Mouse (Mus musculus): ENCODE measurements around the gene Wdfy4. TPM values are rescaled to one million over a fixed set of nuclear protein-coding genes. Genes with fewer than 3 reads are reported as not detected.

The Wdfy4 gene
- polyA plus RNA-seq, 1 experiment = 0.86 TPM

DNA sequence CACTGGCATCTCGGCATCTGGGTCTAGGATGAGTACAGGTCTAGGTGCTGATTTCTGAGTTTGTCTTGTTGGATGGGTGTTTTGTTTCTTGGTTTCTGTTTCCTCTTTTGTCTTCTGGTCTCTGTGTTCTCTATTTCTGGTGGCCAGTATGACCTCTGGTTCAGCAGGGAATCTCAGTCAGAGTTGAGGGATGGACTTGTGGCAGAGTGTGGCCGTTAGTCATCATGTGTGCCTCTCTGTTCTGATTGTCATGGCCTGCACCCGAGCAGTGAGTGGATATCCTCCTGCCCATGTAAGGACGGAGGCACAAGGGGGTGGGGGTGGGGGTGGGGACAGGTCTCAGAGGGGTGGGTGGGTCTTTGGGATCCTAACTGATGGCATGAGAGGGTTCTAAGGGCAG, 16.9 kb upstream of the Wdfy4 start:
- no peak for TF ChIP-seq CTCF (IDR thresholded peaks at IDR 0.05; ENCODE audit: extremely low read depth, insufficient read depth, low read length)
- no peak for TF ChIP-seq POLR2A (IDR thresholded peaks at IDR 0.05; ENCODE audit: extremely low read depth, insufficient read depth, low read length)
- H3K4me3 ChIP-seq (ENCODE audit: insufficient read depth, low read length) = no peak overlapping the region

DNA sequence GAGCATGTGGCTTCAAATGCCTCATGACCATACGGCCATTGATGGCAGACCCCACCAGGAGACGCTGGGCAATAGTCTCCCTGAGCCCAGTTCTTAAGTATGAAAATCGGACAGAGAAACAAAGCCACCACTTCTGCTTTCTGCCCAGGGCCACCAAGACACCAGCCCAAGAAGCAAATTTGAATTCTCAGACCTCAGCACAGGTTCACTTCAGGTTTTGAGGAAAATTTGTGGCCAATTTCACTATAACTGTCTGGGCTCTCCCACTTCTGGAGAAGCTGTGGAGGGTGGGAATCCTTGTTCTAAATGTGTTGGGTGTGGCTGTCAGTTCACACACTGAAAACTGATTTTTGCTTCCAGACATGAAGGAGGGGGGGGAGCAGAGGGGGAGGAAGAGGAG, 8.9 kb upstream of the Wdfy4 start:
- Histone ChIP-seq H3K4me3 (ENCODE audit: insufficient read depth, low read length) (no peak overlapping the region), H3K4me1 (ENCODE audit: control insufficient read depth, insufficient read depth, low read length) (no peaks in the 10 kb centered on the region)
- TF ChIP-seq CTCF (IDR thresholded peaks at IDR 0.05; ENCODE audit: extremely low read depth, insufficient read depth, low read length) (no peak), POLR2A (IDR thresholded peaks at IDR 0.05; ENCODE audit: extremely low read depth, insufficient read depth, low read length) (no peak)

More for the DNA sequence above, 16.9 kb upstream of the Wdfy4 start:
- H3K27ac ChIP-seq (ENCODE audit: insufficient read depth, low read length) = no peak overlapping the region
- H3K4me1 ChIP-seq (ENCODE audit: control insufficient read depth, insufficient read depth, low read length) = no peaks in the 10 kb centered on the region

DNA sequence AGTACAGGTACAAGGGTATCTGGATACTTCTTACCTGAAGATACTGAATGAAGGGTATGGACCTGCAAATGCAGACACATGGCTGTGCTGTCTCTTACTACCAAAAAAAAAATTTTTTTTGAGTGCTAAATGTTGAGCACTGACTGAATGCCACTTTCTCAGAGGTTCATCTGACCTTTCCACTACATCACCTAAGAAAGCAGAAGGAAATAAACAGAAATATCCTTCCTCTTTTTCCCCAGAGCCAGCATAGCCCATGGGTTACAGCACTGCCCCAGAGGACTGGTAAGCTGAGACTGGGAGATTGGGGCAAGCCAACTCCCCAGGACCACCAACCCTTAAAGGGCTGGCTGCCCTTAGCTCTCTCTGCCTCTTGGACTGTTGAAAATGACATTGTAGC, 8.5 kb upstream of the Wdfy4 start:
- no peak overlapping the region for H3K27ac ChIP-seq (ENCODE audit: insufficient read depth, low read length)
- H3K4me1 ChIP-seq (ENCODE audit: control insufficient read depth, insufficient read depth, low read length) = no peaks in the 10 kb centered on the region
- TF ChIP-seq POLR2A (IDR thresholded peaks at IDR 0.05; ENCODE audit: extremely low read depth, insufficient read depth, low read length) (no peak), CTCF (IDR thresholded peaks at IDR 0.05; ENCODE audit: extremely low read depth, insufficient read depth, low read length) (no peak)
- H3K4me3 ChIP-seq (ENCODE audit: insufficient read depth, low read length) = no peak overlapping the region

More for the DNA sequence above, 8.9 kb upstream of the Wdfy4 start:
- H3K27ac ChIP-seq (ENCODE audit: insufficient read depth, low read length) = no peak overlapping the region

DNA sequence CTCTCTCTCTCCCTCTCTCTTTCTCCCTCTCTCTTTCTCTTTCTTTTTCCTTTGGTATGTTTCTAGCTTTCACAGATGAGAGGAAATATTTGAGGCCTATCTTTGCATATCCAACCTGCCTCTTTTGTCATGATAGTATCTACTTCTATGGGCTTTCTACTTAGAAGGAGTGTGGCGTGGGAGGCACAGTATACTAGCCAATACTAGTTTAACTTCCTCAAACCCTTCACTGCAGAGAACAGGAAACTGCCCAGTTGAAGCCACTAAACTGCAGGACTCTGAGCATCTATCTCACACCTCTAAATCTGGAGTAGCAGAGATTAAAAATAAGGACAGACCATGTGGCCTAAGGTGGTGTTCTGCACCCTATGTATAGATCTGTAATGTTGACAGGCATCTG, 5.3 kb upstream of the Wdfy4 start:
- TF ChIP-seq POLR2A (IDR thresholded peaks at IDR 0.05; ENCODE audit: extremely low read depth, insufficient read depth, low read length) (no peak), CTCF (IDR thresholded peaks at IDR 0.05; ENCODE audit: extremely low read depth, insufficient read depth, low read length) (no peak)
- H3K4me3 ChIP-seq (ENCODE audit: insufficient read depth, low read length) = no peak overlapping the region
- no peaks in the 10 kb centered on the region for H3K4me1 ChIP-seq (ENCODE audit: control insufficient read depth, insufficient read depth, low read length)
- H3K27ac ChIP-seq (ENCODE audit: insufficient read depth, low read length) = no peak overlapping the region

DNA sequence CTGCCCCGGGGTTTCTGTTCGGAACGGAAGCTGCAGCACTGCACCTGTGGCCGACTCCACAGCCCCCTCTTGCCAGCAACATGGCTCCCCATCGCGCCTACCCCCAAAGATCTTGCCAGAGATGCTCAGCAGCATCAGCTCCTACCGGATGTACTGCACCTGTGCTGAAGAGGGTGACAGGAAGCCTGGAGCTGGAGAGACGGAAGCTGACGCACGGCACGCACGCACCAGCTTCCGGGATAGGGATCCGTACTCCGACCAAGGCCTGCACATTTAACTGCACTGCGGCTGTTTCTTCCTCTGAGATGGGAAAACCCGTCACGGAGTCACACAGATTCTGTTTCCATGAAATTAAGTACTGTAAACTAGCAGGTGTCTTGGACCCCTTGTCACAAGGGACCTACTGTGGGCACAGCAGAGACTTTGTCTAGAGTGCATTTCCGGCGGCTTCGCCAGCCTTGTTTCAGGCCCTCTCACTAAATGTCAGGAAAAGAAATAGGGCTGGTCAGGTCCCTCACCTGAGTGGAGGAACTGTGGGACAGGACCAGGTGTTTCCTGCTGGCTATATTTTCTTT, 4.6 kb upstream of the Wdfy4 start:
- no peak for TF ChIP-seq POLR2A (IDR thresholded peaks at IDR 0.05; ENCODE audit: extremely low read depth, insufficient read depth, low read length)
- no peak for TF ChIP-seq CTCF (IDR thresholded peaks at IDR 0.05; ENCODE audit: extremely low read depth, insufficient read depth, low read length)
- Histone ChIP-seq H3K27ac (ENCODE audit: insufficient read depth, low read length) (no peak overlapping the region), H3K4me1 (ENCODE audit: control insufficient read depth, insufficient read depth, low read length) (no peaks in the 10 kb centered on the region), H3K4me3 (ENCODE audit: insufficient read depth, low read length) (no peak overlapping the region)

DNA sequence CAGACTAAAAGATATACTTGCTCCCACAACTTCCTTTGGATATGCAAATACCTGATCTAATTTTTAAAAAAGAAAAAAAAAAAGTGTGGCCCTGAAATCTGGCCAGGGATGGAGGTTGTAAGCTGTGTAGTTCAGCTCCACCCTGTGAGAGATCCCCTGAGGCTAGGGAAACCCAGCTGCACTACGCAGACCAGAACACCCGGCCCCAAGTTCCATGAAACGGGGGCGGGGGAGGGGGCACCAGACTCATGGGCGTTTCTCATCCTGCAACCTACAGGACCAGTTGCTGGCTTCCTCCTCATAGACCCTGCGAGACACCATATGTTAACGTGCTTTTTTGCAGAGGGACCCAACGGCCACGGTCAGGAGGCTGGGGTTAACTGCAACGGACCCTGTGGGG, 3.9 kb upstream of the Wdfy4 start:
- TF ChIP-seq POLR2A (IDR thresholded peaks at IDR 0.05; ENCODE audit: extremely low read depth, insufficient read depth, low read length) (no peak), CTCF (IDR thresholded peaks at IDR 0.05; ENCODE audit: extremely low read depth, insufficient read depth, low read length) (no peak)
- Histone ChIP-seq H3K4me3 (ENCODE audit: insufficient read depth, low read length) (no peak overlapping the region), H3K4me1 (ENCODE audit: control insufficient read depth, insufficient read depth, low read length) (no peaks in the 10 kb centered on the region), H3K27ac (ENCODE audit: insufficient read depth, low read length) (no peak overlapping the region)

DNA sequence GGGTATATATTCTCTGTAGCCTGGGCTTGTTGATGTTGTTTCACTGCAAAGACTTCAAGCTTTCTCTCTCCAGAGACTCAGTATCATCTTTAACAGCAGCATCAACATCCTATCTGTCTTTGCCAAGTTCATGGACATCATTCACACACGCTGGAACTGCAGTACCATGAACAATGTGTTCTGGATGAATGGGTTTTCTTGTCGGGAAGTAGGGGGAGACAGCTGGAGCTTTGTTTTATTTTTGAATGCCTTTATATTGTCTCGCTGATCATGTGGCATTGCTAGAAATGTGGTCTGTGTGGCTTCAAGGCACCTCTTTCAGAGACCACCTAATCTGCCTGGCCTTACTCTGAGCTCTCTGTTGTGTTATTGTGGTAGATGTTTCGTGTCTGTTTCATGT, 1.9 kb upstream of the Wdfy4 start:
- TF ChIP-seq POLR2A (IDR thresholded peaks at IDR 0.05; ENCODE audit: extremely low read depth, insufficient read depth, low read length) (no peak), CTCF (IDR thresholded peaks at IDR 0.05; ENCODE audit: extremely low read depth, insufficient read depth, low read length) (no peak)
- no peak overlapping the region for H3K27ac ChIP-seq (ENCODE audit: insufficient read depth, low read length)

DNA sequence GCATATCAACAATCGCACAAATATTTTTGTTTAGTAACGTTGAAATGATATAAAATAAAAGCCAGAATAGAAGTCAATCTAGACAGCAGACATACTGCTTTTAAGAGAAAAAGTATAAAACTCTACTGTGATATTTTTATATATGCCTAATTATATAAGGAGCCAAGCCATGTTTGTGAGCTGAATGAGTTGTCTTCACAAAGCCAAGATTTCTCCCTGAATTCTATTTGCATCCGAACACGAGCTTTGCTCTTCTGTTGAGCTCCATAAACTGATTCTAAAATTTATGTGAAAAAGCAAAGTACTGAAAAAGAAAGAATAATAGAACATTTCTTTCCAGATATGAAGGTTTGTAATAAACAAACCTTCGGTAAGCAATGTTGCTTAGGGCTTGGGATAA, 5.2 kb downstream of the Wdfy4 start:
- Histone ChIP-seq H3K4me1 (ENCODE audit: control insufficient read depth, insufficient read depth, low read length) (no peaks in the 10 kb centered on the region), H3K27ac (ENCODE audit: insufficient read depth, low read length) (peak overlapping the region; percentile 71; the same call in 1 of the 2 replicates), H3K4me3 (ENCODE audit: insufficient read depth, low read length) (no peak overlapping the region)
- TF ChIP-seq POLR2A (IDR thresholded peaks at IDR 0.05; ENCODE audit: extremely low read depth, insufficient read depth, low read length) = no peak
- TF ChIP-seq CTCF (IDR thresholded peaks at IDR 0.05; ENCODE audit: extremely low read depth, insufficient read depth, low read length) = no peak

More for the DNA sequence above, 1.9 kb upstream of the Wdfy4 start:
- H3K4me1 ChIP-seq (ENCODE audit: control insufficient read depth, insufficient read depth, low read length) = no peaks in the 10 kb centered on the region
- H3K4me3 ChIP-seq (ENCODE audit: insufficient read depth, low read length) = no peak overlapping the region

DNA sequence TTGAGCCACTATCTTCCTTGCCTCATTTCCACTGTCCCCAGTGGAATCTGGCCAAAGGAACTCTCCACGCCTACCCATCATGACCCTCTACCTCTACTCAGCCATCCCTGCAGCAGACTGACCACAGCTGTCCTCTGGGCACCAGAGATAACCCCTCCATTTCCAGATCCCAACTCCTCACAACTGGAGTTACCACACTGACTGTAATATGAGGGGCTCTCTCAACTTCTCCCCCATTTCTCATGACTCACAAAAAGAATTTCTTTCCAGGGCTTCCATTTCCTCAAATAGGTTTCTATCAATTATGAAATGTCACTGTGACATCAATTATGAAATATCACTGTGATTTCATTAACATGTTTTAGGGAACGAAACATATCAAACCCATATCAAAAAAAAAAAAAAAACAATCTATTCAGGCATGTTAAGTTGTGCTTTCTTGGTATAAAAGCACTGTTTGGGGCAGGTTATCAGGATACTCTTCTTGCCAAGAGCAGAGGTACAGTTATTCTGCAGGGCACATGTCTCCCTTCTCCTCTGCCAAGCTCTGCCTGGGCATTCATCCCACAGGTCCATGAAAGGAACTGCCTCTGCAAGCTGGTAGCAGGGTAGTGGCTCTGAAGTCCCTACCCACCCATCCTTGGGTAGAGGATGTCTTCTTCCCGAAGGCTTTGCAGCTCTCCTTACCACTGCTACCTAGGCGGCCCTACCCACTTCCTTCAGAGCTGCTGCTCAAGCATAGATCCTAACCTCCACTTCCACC, 10.1 kb downstream of the Wdfy4 start:
- H3K4me1 ChIP-seq (ENCODE audit: control insufficient read depth, insufficient read depth, low read length) = no peaks in the 10 kb centered on the region
- no peak overlapping the region for H3K4me3 ChIP-seq (ENCODE audit: insufficient read depth, low read length)
- H3K27ac ChIP-seq (ENCODE audit: insufficient read depth, low read length) = no peak overlapping the region
- TF ChIP-seq CTCF (IDR thresholded peaks at IDR 0.05; ENCODE audit: extremely low read depth, insufficient read depth, low read length) = no peak
- TF ChIP-seq POLR2A (IDR thresholded peaks at IDR 0.05; ENCODE audit: extremely low read depth, insufficient read depth, low read length) = no peak

DNA sequence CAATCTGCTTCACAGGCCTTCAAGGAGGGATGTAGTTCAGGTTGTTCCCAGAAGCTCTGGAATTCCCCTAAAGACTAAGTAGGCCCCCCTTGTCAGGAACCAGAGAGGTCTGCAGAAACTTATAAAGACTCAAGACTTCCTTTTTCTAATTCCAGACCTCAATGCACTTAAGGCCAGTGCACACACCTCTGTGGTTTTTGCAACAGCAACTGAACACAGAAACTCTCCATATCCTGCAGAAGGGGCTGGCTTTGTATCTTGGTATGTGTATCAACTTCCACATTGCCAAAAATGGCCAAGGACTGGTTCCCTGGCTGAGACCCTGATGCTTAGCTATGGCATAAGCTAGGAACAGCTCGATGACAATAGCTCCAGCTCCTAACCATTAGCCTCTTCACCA, 13.4 kb downstream of the Wdfy4 start:
- Histone ChIP-seq H3K4me1 (ENCODE audit: control insufficient read depth, insufficient read depth, low read length) (no peaks in the 10 kb centered on the region), H3K27ac (ENCODE audit: insufficient read depth, low read length) (no peak overlapping the region), H3K4me3 (ENCODE audit: insufficient read depth, low read length) (no peak overlapping the region)
- TF ChIP-seq POLR2A (IDR thresholded peaks at IDR 0.05; ENCODE audit: extremely low read depth, insufficient read depth, low read length) (no peak), CTCF (IDR thresholded peaks at IDR 0.05; ENCODE audit: extremely low read depth, insufficient read depth, low read length) (no peak)

Measured in cortical plate, adult 2 months (tissue).